Mouse (Mus musculus) liver, adult 2 months (tissue): Measurements from ENCODE around the gene Birc3. TPM values are rescaled to one million over a fixed set of nuclear protein-coding genes. Genes with fewer than 3 reads are reported as not detected.

Experiments
- DNase-seq: peaks from one replicate; pipeline ENCODE4 v3.0.0-alpha.2; 2011; ENCODE audit warnings: low read depth, low spot score; ENCODE audit errors: extremely low read depth
- H3K27ac ChIP-seq: fragments of 200-500 bp; replicated peaks from 2 replicates; pipeline ENCODE4 v1.5.1; 2012; ENCODE audit warnings: low read depth, mild to moderate bottlenecking, control low read depth, inconsistent platforms, low read length; ENCODE audit not compliant: insufficient read depth
- H3K27me3 ChIP-seq: fragments of 200-500 bp; 2 replicates; pipeline ENCODE4 v1.6.1; 2012; ENCODE audit warnings: mild to moderate bottlenecking, moderate library complexity, low read length, inconsistent platforms; ENCODE audit not compliant: control insufficient read depth, insufficient read depth
- H3K36me3 ChIP-seq: fragments of 200-500 bp; 2 replicates; pipeline ENCODE4 v1.6.1; 2012; ENCODE audit warnings: low read length, inconsistent platforms; ENCODE audit not compliant: control insufficient read depth, insufficient read depth
- H3K4me1 ChIP-seq: fragments of 200-500 bp; 2 replicates; pipeline ENCODE4 v1.6.1; 2011; ENCODE audit warnings: low read length; ENCODE audit not compliant: control insufficient read depth, insufficient read depth
- H3K4me3 ChIP-seq: fragments of 200-500 bp; 2 replicates; pipeline ENCODE4 v1.5.1; 2011; ENCODE audit warnings: low read depth, mild to moderate bottlenecking, control low read depth, low read length, moderate library complexity; ENCODE audit not compliant: insufficient read depth
- H3K79me2 ChIP-seq: fragments of 200-500 bp; 2 replicates; pipeline ENCODE4 v1.6.1; 2012; ENCODE audit warnings: inconsistent platforms, mild to moderate bottlenecking, low read length, moderate library complexity; ENCODE audit not compliant: control insufficient read depth, insufficient read depth
- H3K9ac ChIP-seq: fragments of 200-500 bp; 2 replicates; pipeline ENCODE4 v1.6.1; 2012; ENCODE audit warnings: low read depth, mild to moderate bottlenecking, control low read depth, inconsistent platforms, low read length
- CTCF ChIP-seq: fragments of 200-500 bp; IDR thresholded peaks from 2 replicates; pipeline ENCODE4 v1.5.1; 2011; ENCODE audit warnings: low read depth, low read length, control low read depth
- POLR2A ChIP-seq: fragments of 200-500 bp; IDR thresholded peaks from 2 replicates; pipeline ENCODE4 v1.6.1; 2011; ENCODE audit warnings: low read length, control low read depth; ENCODE audit not compliant: insufficient read depth; ENCODE audit errors: extremely low read depth
- WGBS: fragments of 180-500 bp; shearing (Covaris S2); methylation state at CpG from one replicate; pipeline ENCODE4 v1.1.7; 2018; 5-methylcytosine and 5-hydroxymethylcytosine counted together
- polyA plus RNA-seq: library from polyadenylated mRNA; depleted of rRNA; stranded (reverse); fragments of >200 nt; gene quantifications from 2 replicates; pipeline ENCODE4 v1.2.3, GENCODE M21; 2012; rRNA removed
- total RNA-seq: library from RNA; depleted of rRNA; stranded (reverse); fragments of >200 nt; gene quantifications from 2 replicates; pipeline ENCODE4 v1.2.3, GENCODE M21; 2014; rRNA removed

Birc3 gene
- total and polyA plus RNA-seq, 2 experiments, result 6.3 to 23.7 TPM

DNA sequence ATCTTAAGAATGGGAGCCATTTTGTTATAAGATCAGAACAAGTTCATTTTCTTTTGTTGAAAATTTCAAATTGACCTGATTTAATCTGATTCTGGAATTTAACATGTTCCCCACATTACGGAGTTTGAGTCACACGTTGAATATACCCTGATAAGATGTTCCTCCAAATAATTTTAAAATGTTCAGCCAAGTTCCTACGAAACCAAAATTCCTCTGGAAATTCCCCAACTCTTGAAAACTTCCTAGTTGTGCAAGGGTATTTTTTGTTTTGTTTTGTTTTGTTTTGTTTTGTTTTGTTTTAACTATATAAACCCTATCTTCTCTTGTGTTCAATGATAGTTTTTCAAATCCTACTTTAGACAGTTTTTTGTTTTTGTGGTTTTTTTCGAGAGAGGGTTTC lies 44.3 kb downstream of the Birc3 start:
- Histone ChIP-seq H3K4me3 (no peak overlapping the region), H3K27me3 (no peaks in the 10 kb centered on the region), H3K27ac (no peak overlapping the region), H3K9ac (no peak overlapping the region), H3K4me1 (peaks cover 11% of the 10 kb centered on the region), H3K79me2 (peaks cover 10% of the 10 kb centered on the region; the same call in 1 of the 2 replicates), H3K36me3 (peaks cover 14% of the 10 kb centered on the region; the same call in 1 of the 2 replicates)
- DNase-seq, result peak; percentile 28
- WGBS, result 50% methylated on average over 4 of the region's 4 CpGs
- TF ChIP-seq POLR2A (no peak), CTCF (no peak)

GRCm38 (mm10) chr9:7824916-7825315 lies 48.1 kb downstream of the Birc3 start:
- Histone ChIP-seq H3K79me2 (peaks cover 10% of the 10 kb centered on the region; the same call in 1 of the 2 replicates), H3K4me3 (no peak overlapping the region), H3K27me3 (no peaks in the 10 kb centered on the region), H3K36me3 (peaks cover 31% of the 10 kb centered on the region), H3K27ac (no peak overlapping the region), H3K9ac (no peak overlapping the region), H3K4me1 (peaks cover 7% of the 10 kb centered on the region; the same call in 1 of the 2 replicates)
- no peak for DNase-seq
- TF ChIP-seq POLR2A (no peak), CTCF (no peak)
- WGBS, result 95% methylated on average over 5 of the region's 5 CpGs

GRCm38 (mm10) chr9:7822758-7823157 lies 50.2 kb downstream of the Birc3 start:
- H3K9ac ChIP-seq, result no peak overlapping the region
- H3K27ac ChIP-seq, result no peak overlapping the region
- H3K27me3 ChIP-seq, result no peaks in the 10 kb centered on the region
- DNase-seq, result no peak
- H3K4me3 ChIP-seq, result no peak overlapping the region
- H3K36me3 ChIP-seq, result peaks cover 48% of the 10 kb centered on the region
- H3K79me2 ChIP-seq, result peaks cover 8% of the 10 kb centered on the region; the same call in 1 of the 2 replicates
- H3K4me1 ChIP-seq, result no peaks in the 10 kb centered on the region
- TF ChIP-seq CTCF, result no peak
- TF ChIP-seq POLR2A, result no peak
- 87% methylated on average over 3 of the region's 3 CpGs for WGBS

DNA sequence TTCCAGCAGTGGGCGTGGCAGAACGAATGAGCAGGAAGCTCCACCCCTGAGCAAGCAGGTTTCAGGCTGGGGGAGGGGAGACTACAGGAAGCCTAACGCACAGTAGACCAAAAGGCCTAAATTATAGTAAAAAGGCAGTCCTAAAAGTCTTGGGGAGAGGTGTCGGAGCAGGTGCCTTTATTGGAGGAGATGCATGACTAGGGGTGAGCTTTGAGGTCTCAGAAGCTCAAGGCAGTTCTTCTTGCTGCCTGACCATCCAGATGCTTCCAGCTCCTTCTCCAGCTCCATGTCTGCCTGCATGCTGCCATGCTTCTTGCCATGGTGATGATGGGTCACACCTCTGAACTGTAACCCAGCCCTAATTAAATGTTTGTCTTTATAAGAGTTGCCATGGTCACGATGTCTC lies 67.9 kb downstream of the Birc3 start:
- no peak overlapping the region for H3K4me3 ChIP-seq
- 67% methylated on average over 5 of the region's 5 CpGs for WGBS

More for the DNA sequence above, 67.9 kb downstream of the Birc3 start:
- Histone ChIP-seq H3K4me1 (no peaks in the 10 kb centered on the region), H3K27ac (no peak overlapping the region), H3K79me2 (no peaks in the 10 kb centered on the region), H3K27me3 (no peaks in the 10 kb centered on the region), H3K9ac (no peak overlapping the region), H3K36me3 (no peaks in the 10 kb centered on the region)
- DNase-seq, result no peak
- no peak for TF ChIP-seq CTCF
- no peak for TF ChIP-seq POLR2A

Other genes with a start within 250 kb of the Birc3 start
- gene Mmp20, start 245.0 kb downstream of the Birc3 start, total RNA-seq, result under 0.01 TPM in 1 of 2 replicates, not detected in the other
- gene Mmp20, start 245.0 kb downstream of the Birc3 start, polyA plus RNA-seq, result not detected in 2 replicates
- gene Mmp7, start 181.1 kb downstream of the Birc3 start, total RNA-seq, result 0.13 and 0.55 TPM in 2 replicates
- not detected in 2 replicates for gene Mmp7, start 181.1 kb downstream of the Birc3 start, polyA plus RNA-seq
- gene Tmem123, start 109.1 kb downstream of the Birc3 start, total RNA-seq, result 26.9 and 29.5 TPM in 2 replicates
- 15.8 and 21.3 TPM in 2 replicates for gene Tmem123, start 109.1 kb downstream of the Birc3 start, polyA plus RNA-seq
- gene Birc2, start 36.1 kb downstream of the Birc3 start, total RNA-seq, result 25.4 and 28.8 TPM in 2 replicates
- 9.7 and 10.8 TPM in 2 replicates for gene Birc2, start 36.1 kb downstream of the Birc3 start, polyA plus RNA-seq
- 21.6 and 27.3 TPM in 2 replicates for gene Yap1, start 131.4 kb upstream of the Birc3 start, total RNA-seq
- gene Yap1, start 131.4 kb upstream of the Birc3 start, polyA plus RNA-seq, result 27.9 and 32.0 TPM in 2 replicates
- 0.34 and 0.74 TPM in 2 replicates for gene Cfap300, start 169.6 kb upstream of the Birc3 start, total RNA-seq
- gene Cfap300, start 169.6 kb upstream of the Birc3 start, polyA plus RNA-seq, result 0.17 and 0.20 TPM in 2 replicates